Mouse (Mus musculus) kidney, adult 2 months (tissue): ENCODE measurements at regions not wholly inside any gene's neighbourhood (a gene's known extent, or its start where the extent isn't known, plus 50 kb on each side); places are given as distances from the start of the nearest gene placed in this dataset.

Experiments
- CTCF ChIP-seq: fragments of 200-500 bp; conservative IDR thresholded peaks from 2 replicates; pipeline ENCODE4 v1.5.1; 2011; ENCODE audit warnings: low read depth, mild to moderate bottlenecking, control low read depth, low read length, moderate library complexity, mixed read lengths; ENCODE audit not compliant: insufficient read depth, insufficient read length
- POLR2A ChIP-seq: fragments of 200-500 bp; IDR thresholded peaks from one replicate; pipeline ENCODE4 v1.6.1; 2011; ENCODE audit warnings: low read depth, low read length, control low read depth

DNA sequence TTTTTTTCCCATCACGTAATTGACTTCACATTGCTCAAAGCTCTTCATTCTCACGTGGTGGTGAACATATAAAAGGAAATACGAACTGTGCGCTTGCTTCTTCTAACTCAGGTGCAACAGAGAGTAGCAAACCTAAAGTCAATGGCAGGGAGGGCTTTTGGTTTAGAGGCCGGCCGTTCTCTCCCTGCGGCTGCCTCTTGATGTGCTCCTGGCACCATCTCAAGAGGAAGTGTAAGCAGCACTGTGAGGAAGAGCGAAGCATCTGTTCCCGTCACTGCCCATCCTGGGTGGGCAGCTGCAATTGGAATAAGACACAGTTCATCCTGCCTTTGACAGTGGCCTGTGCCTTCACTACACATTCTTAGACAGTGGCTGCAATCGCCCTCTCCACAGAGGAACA is 204.0 kb downstream of the Gm11361 start:
- TF ChIP-seq CTCF, result no peak
- TF ChIP-seq POLR2A, result no peak
